Mouse (Mus musculus): ENCODE measurements around the gene Ano4. TPM values are rescaled to one million over a fixed set of nuclear protein-coding genes. Genes with fewer than 3 reads are reported as not detected.

The Ano4 gene
- total and polyA plus RNA-seq, 3 experiments: not detected

DNA sequence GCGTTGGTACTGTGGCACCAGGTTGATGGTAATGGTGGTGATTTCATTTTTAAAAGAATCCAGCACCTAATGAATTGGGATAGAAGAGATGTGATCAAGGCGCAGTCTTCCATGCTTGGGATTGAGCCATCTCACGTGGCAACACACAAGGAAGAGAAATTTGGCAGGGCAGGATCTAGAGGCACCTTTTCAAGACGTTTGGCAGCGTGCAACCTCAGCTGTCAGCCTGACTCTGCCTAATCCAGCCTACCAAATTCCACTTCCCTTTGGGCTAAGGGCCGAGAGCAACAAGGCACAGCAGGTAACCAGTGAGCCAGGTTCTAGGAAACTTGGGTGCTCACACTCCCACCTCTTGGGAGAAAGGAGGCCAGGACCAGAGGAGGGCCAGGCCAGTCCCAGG lies 1.0 kb upstream of the Ano4 start:
- no peak for DNase-seq (ENCODE audit: low read depth, low spot score)
- no peaks in the 10 kb centered on the region for H3K79me2 ChIP-seq (ENCODE audit: control insufficient read depth, insufficient read depth, low read length, poor library complexity)
- no peaks in the 10 kb centered on the region for H3K4me1 ChIP-seq (ENCODE audit: control insufficient read depth in 1 of 2, insufficient read depth in 2 of 2, low read length in 2 of 2)

DNA sequence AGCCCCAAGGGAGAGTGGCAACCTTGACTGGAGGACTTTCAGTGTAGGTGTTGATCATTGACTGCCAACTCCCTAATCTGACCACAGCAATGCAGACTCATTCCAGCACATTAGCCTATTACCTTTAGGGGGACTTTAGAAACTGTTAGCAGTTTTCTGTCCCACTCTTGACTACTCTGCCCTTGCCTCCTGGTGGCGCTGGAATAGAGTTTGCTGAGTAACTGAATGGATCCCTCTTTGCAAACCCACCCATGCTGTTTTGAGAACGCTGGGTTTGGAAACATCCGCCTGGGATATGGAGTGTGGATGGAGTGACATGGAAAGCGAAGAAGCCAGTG lies 603 bp upstream of the Ano4 start:
- no peaks in the 10 kb centered on the region for H3K79me2 ChIP-seq (ENCODE audit: control insufficient read depth, insufficient read depth, low read length, poor library complexity)
- no peak overlapping the region for H3K9ac ChIP-seq (ENCODE audit: control insufficient read depth, low read depth, low read length, poor library complexity, severe bottlenecking)
- no peak overlapping the region for H3K27ac ChIP-seq (ENCODE audit: control insufficient read depth, low read depth, low read length)
- no peaks in the 10 kb centered on the region; a peak in 1 of 4 replicates for H3K27me3 ChIP-seq (ENCODE audit: control insufficient read depth in 1 of 2, insufficient read depth in 2 of 2, low read length in 2 of 2)
- H3K36me3 ChIP-seq (ENCODE audit: control insufficient read depth in 1 of 2, insufficient read depth in 2 of 2, low read length in 2 of 2): no peaks in the 10 kb centered on the region
- TF ChIP-seq MYB (IDR thresholded peaks at IDR 0.05; ENCODE audit: low read depth, low read length) (no peak), SMC3 (IDR thresholded peaks at IDR 0.05; ENCODE audit: low read depth, low read length) (no peak), MAZ (IDR thresholded peaks at IDR 0.05; ENCODE audit: low read depth, low read length) (no peak)
- no peak for DNase-seq (ENCODE audit: low read depth, low spot score)
- H3K4me3 ChIP-seq (ENCODE audit: control insufficient read depth in 1 of 2, insufficient read depth in 1 of 2, low read depth in 2 of 2, low read length in 2 of 2): no peak overlapping the region
- H3K9me3 ChIP-seq (replicated peaks; ENCODE audit: insufficient read depth, low read length): no peaks in the 10 kb centered on the region
- H3K4me1 ChIP-seq (ENCODE audit: control insufficient read depth in 1 of 2, insufficient read depth in 2 of 2, low read length in 2 of 2): no peaks in the 10 kb centered on the region

More for the DNA sequence above, 1.0 kb upstream of the Ano4 start:
- no peaks in the 10 kb centered on the region for H3K36me3 ChIP-seq (ENCODE audit: control insufficient read depth in 1 of 2, insufficient read depth in 2 of 2, low read length in 2 of 2)
- no peak for TF ChIP-seq BHLHE40 (IDR thresholded peaks at IDR 0.05; ENCODE audit: borderline replicate concordance, low read depth, low read length)
- TF ChIP-seq MXI1 (IDR thresholded peaks at IDR 0.05; ENCODE audit: low read depth, low read length): no peak
- TF ChIP-seq E2F4 (IDR thresholded peaks at IDR 0.05; ENCODE audit: borderline replicate concordance, low read depth, low read length): no peak
- no peak for TF ChIP-seq SIN3A (IDR thresholded peaks at IDR 0.05; ENCODE audit: low read length)
- no peak for TF ChIP-seq EP300 (IDR thresholded peaks at IDR 0.05; ENCODE audit: low read depth in 1 of 2, low read length in 2 of 2)
- TF ChIP-seq SMC3 (IDR thresholded peaks at IDR 0.05; ENCODE audit: low read depth, low read length): no peak
- no peak for TF ChIP-seq ETS1 (IDR thresholded peaks at IDR 0.05; ENCODE audit: low read depth, low read length)
- no peak for TF ChIP-seq TBP (IDR thresholded peaks at IDR 0.05; ENCODE audit: low read depth, low read length)
- TF ChIP-seq TCF12 (IDR thresholded peaks at IDR 0.05; ENCODE audit: low read depth, low read length): no peak
- no peak for TF ChIP-seq RAD21 (IDR thresholded peaks at IDR 0.05; ENCODE audit: low read depth, low read length)
- no peak for TF ChIP-seq CTCF (IDR thresholded peaks at IDR 0.05 in 2 of 3, conservative IDR thresholded peaks at IDR 0.05 in 1 of 3; ENCODE audit: control insufficient read depth in 1 of 3, insufficient read depth in 1 of 3, low read depth in 2 of 3, low read length in 3 of 3, poor library complexity in 1 of 3, severe bottlenecking in 1 of 3)
- no peak for TF ChIP-seq USF2 (IDR thresholded peaks at IDR 0.05; ENCODE audit: borderline replicate concordance in 1 of 2, insufficient read depth in 1 of 2, low read depth in 1 of 2, low read length in 2 of 2)
- no peak for TF ChIP-seq MAX (IDR thresholded peaks at IDR 0.05; ENCODE audit: low read length)
- no peak for TF ChIP-seq MAZ (IDR thresholded peaks at IDR 0.05; ENCODE audit: low read depth, low read length)
- no peak for TF ChIP-seq ELF1 (IDR thresholded peaks at IDR 0.05; ENCODE audit: low read depth, low read length)
- no peak for TF ChIP-seq MEF2A (IDR thresholded peaks at IDR 0.05; ENCODE audit: extremely low read depth, insufficient replicate concordance, low read depth, low read length, poor library complexity, severe bottlenecking)
- TF ChIP-seq ZMIZ1 (IDR thresholded peaks at IDR 0.05; ENCODE audit: low read depth, low read length): no peak
- no peak for TF ChIP-seq JUND (IDR thresholded peaks at IDR 0.05; ENCODE audit: low read depth, low read length)
- no peak for TF ChIP-seq USF1 (IDR thresholded peaks at IDR 0.05; ENCODE audit: low read depth, low read length)
- TF ChIP-seq UBTF (IDR thresholded peaks at IDR 0.05; ENCODE audit: borderline replicate concordance, insufficient read depth, low read depth, low read length): no peak
- H3K27ac ChIP-seq (ENCODE audit: control insufficient read depth, low read depth, low read length): no peak overlapping the region
- H3K9ac ChIP-seq (ENCODE audit: control insufficient read depth, low read depth, low read length, poor library complexity, severe bottlenecking): no peak overlapping the region
- no peak overlapping the region for H3K4me3 ChIP-seq (ENCODE audit: control insufficient read depth in 1 of 2, insufficient read depth in 1 of 2, low read depth in 2 of 2, low read length in 2 of 2)
- H3K9me3 ChIP-seq (replicated peaks; ENCODE audit: insufficient read depth, low read length): no peaks in the 10 kb centered on the region
- no peaks in the 10 kb centered on the region; a peak in 1 of 4 replicates for H3K27me3 ChIP-seq (ENCODE audit: control insufficient read depth in 1 of 2, insufficient read depth in 2 of 2, low read length in 2 of 2)
